22 mouse cellular contexts compared by ENCODE assay signal in genomic region chr1:51411726-51412125, GRCm38 (mm10).
"Had no signal": no experiment of that assay in that cellular context is flagged by ENCODE, and none has a peak within 500 bp of the region (broad histone marks: within the 10 kb centered on the region; RNA-seq: fewer than 3 reads in every experiment).

No protein-coding gene starts in this region.

- H3K9me3 ChIP-seq: heart, embryonic 13.5 days; heart, embryonic 15.5 days; hindbrain, embryonic 10.5 days; hindbrain, embryonic 12.5 days; intestine, embryonic 15.5 days; kidney, embryonic 15.5 days; limb, embryonic 13.5 days; limb, embryonic 15.5 days; liver, embryonic 12.5 days had no signal

- H3K4me3 ChIP-seq: heart, embryonic 13.5 days; heart, embryonic 15.5 days; hindbrain, embryonic 10.5 days; hindbrain, embryonic 12.5 days; intestine, embryonic 15.5 days; kidney, embryonic 15.5 days; limb, embryonic 13.5 days; limb, embryonic 15.5 days; liver, embryonic 12.5 days had no signal

- H3K36me3 ChIP-seq: heart, embryonic 13.5 days; heart, embryonic 15.5 days; hindbrain, embryonic 10.5 days; hindbrain, embryonic 12.5 days; intestine, embryonic 15.5 days; kidney, embryonic 15.5 days; limb, embryonic 13.5 days; limb, embryonic 15.5 days; liver, embryonic 12.5 days had no signal

- H3K4me1 ChIP-seq: heart, embryonic 15.5 days; hindbrain, embryonic 10.5 days; hindbrain, embryonic 12.5 days; intestine, embryonic 15.5 days; kidney, embryonic 15.5 days; limb, embryonic 13.5 days; limb, embryonic 15.5 days; liver, embryonic 12.5 days had no signal

- H3K27ac ChIP-seq: heart, embryonic 13.5 days; heart, embryonic 15.5 days; hindbrain, embryonic 10.5 days; hindbrain, embryonic 12.5 days; hindbrain, embryonic 14.5 days; intestine, embryonic 15.5 days; kidney, embryonic 15.5 days; kidney, postnatal 0 days; limb, embryonic 13.5 days; limb, embryonic 15.5 days; liver, embryonic 12.5 days; liver, embryonic 14.5 days had no signal

- DNase-seq: gastrocnemius, postnatal 25 days; heart, adult 18-20 months; heart, postnatal 4 days; kidney, adult 18-20 months; kidney, adult 9 months; kidney, postnatal 14 days; kidney, postnatal 36 days; layer of hippocampus, adult 9-11 months; layer of hippocampus, postnatal 36 days; left cerebral cortex, postnatal 4 days had no signal

- H3K27me3 ChIP-seq: heart, embryonic 13.5 days; heart, embryonic 15.5 days; hindbrain, embryonic 12.5 days; intestine, embryonic 15.5 days; kidney, embryonic 15.5 days; limb, embryonic 13.5 days; limb, embryonic 15.5 days; liver, embryonic 12.5 days had no signal
